Mouse (Mus musculus) heart, embryonic 12.5 days (tissue): Measurements from ENCODE around the gene Gm36028. TPM values are rescaled to one million over a fixed set of nuclear protein-coding genes. Genes with fewer than 3 reads are reported as not detected.

Experiments used
- ATAC-seq: fragments of 200-750 bp; cut with Nextera tagmentation; 2 replicates; pipeline ENCODE4 v1.8.0; 2017; ENCODE audit warnings: moderate TSS enrichment, moderate library complexity; ENCODE audit not compliant: insufficient number of reproducible peaks, low FRiP score
- H3K27ac ChIP-seq: fragments of 300-500 bp; sonication (generic); 2 replicates; pipeline ENCODE4 v1.5.1; 2016; ENCODE audit warnings: mild to moderate bottlenecking, moderate library complexity; ENCODE audit not compliant: poor library complexity, severe bottlenecking
- H3K27me3 ChIP-seq: fragments of 300-500 bp; sonication (generic); replicated peaks from 2 replicates; pipeline ENCODE4 v1.6.1; 2016; ENCODE audit warnings: mild to moderate bottlenecking, moderate library complexity
- H3K36me3 ChIP-seq: fragments of 300-500 bp; sonication (generic); 2 replicates; pipeline ENCODE4 v1.6.1; 2016; ENCODE audit warnings: mild to moderate bottlenecking, moderate library complexity
- H3K4me1 ChIP-seq: fragments of 300-500 bp; sonication (generic); replicated peaks from 2 replicates; pipeline ENCODE4 v1.6.1; 2016; ENCODE audit warnings: mild to moderate bottlenecking
- H3K4me2 ChIP-seq: fragments of 300-500 bp; sonication (generic); 2 replicates; pipeline ENCODE4 v1.6.1; 2016; ENCODE audit warnings: mild to moderate bottlenecking, moderate library complexity
- H3K4me3 ChIP-seq: fragments of 300-500 bp; sonication (generic); 2 replicates; pipeline ENCODE4 v1.5.1; 2016; ENCODE audit warnings: mild to moderate bottlenecking
- H3K9ac ChIP-seq: fragments of 300-500 bp; sonication (generic); 2 replicates; pipeline ENCODE4 v1.6.1; 2016; ENCODE audit warnings: mild to moderate bottlenecking, moderate library complexity
- H3K9me3 ChIP-seq: fragments of 300-500 bp; sonication (generic); replicated peaks from 2 replicates; pipeline ENCODE4 v1.6.1; 2016; ENCODE audit warnings: mild to moderate bottlenecking, moderate library complexity
- WGBS: fragments of 180-500 bp; shearing (Covaris S2); methylation state at CpG from one replicate; pipeline ENCODE4 v1.1.7; 2016; 5-methylcytosine and 5-hydroxymethylcytosine counted together
- polyA plus RNA-seq: library from polyadenylated mRNA; unstranded; fragments of >200 nt; fragmentation: Nextera tagmentation; extraction: Ambion mirVana; gene quantifications from 2 replicates; pipeline ENCODE4 v1.2.1, GENCODE M21; 2016

Gm36028 gene
- 0.51 and 0.89 TPM in 2 replicates for polyA plus RNA-seq

GRCm38 (mm10) chr16:37861029-37861428 lies at the start of gene Gm36028:
Gene Gm36028 (minus strand): TSS chr16:37861146.
- Histone ChIP-seq H3K9ac (no peak within 1 kb of the TSS), H3K9me3 (0 out of 2 replicates have a peak, but pooled peaks cover 5% of the 10 kb centered on the region), H3K27me3 (no peaks in the 10 kb centered on the region), H3K4me1 (peaks cover 13% of the 10 kb centered on the region), H3K36me3 (no peaks in the 10 kb centered on the region), H3K27ac (no peak within 1 kb of the TSS), H3K4me3 (no peak within 1 kb of the TSS), H3K4me2 (no peak within 1 kb of the TSS)
- WGBS: 32% methylated on average over 7 of the region's 7 CpGs
- ATAC-seq: no peak

DNA sequence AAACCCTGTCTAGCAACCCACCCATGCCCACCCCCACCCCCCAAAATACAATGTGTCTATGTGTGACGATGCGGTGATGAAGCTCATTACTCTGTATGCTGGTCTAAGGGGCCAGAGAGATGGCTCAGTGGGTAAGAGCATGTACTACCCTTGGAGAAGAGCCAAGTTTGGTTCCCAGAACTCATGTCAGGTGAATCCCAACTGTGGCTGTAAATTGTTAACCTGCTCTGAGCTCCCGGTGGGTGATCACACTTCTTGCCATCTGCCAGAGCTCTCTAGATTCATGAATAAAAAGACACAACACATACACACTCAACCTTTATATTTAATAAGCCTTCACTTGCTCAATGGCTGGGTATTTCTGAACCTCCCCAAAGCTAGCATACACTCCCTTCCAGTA lies 45.5 kb upstream of the Gm36028 start:
- Histone ChIP-seq H3K4me1 (peaks cover under 1% of the 10 kb centered on the region; the same call in 1 of the 2 replicates), H3K4me2 (no peak overlapping the region), H3K36me3 (no peaks in the 10 kb centered on the region), H3K9ac (no peak overlapping the region), H3K27ac (no peak overlapping the region), H3K4me3 (no peak overlapping the region), H3K9me3 (0 out of 2 replicates have a peak, but pooled peaks cover 5% of the 10 kb centered on the region), H3K27me3 (0 out of 2 replicates have a peak, but pooled peaks cover 4% of the 10 kb centered on the region)
- no peak for ATAC-seq
- 88% methylated on average over 3 of the region's 3 CpGs for WGBS

DNA sequence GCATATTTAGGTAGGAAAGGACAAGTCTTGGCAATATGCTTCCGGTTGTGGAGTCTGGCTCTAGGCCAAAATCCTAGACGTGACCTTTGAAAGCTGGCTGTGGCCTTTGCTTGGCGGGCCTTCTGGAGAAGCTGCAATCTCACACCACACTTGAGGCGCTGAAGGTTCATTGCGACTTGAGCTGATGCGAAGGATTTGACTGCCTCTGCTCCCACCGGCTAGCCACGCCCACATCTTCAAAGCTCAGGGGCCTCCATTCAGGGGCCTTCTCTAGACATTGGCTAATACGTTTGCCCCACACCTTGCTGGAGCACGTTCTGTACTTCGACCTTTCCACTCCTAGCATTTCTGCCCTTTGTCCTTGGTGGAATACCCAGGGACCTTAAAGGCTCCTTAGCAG lies 40.4 kb upstream of the Gm36028 start:
- Histone ChIP-seq H3K9me3 (0 out of 2 replicates have a peak, but pooled peaks cover 5% of the 10 kb centered on the region), H3K9ac (no peak overlapping the region), H3K27ac (no peak overlapping the region), H3K27me3 (no peaks in the 10 kb centered on the region), H3K36me3 (no peaks in the 10 kb centered on the region), H3K4me2 (no peak overlapping the region), H3K4me1 (peaks cover 11% of the 10 kb centered on the region), H3K4me3 (no peak overlapping the region)
- WGBS: 44% methylated on average over 11 of the region's 11 CpGs
- no peak for ATAC-seq

DNA sequence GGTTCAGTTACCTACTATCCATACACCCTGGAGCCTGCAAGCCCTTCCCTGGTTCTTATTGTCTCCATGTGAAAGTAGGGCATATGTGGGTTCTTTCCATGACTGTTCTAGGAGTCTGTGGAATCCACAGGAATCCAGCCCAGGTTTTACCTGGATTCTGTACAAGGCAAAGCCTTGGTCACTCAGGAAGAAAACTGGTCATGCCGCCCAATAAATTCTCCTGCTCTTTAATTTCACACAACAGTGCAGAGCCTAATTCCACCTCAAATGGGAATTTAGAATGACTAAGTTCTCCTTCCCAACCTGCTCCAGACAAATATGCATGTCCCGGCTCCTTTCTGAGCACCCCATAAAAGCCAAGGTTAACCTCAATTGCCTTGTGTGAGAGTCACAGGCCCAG lies 38.4 kb upstream of the Gm36028 start:
- no peaks in the 10 kb centered on the region for H3K27me3 ChIP-seq
- H3K9me3 ChIP-seq: no peaks in the 10 kb centered on the region
- no peak for ATAC-seq
- H3K27ac ChIP-seq: no peak overlapping the region
- peaks cover 19% of the 10 kb centered on the region for H3K4me1 ChIP-seq
- H3K4me2 ChIP-seq: no peak overlapping the region
- 47% methylated on average over 2 of the region's 2 CpGs for WGBS
- H3K36me3 ChIP-seq: no peaks in the 10 kb centered on the region
- H3K4me3 ChIP-seq: no peak overlapping the region
- H3K9ac ChIP-seq: no peak overlapping the region

GRCm38 (mm10) chr16:37898790-37899189 lies 37.8 kb upstream of the Gm36028 start:
- no peak overlapping the region for H3K4me2 ChIP-seq
- H3K4me3 ChIP-seq: no peak overlapping the region
- no peaks in the 10 kb centered on the region for H3K36me3 ChIP-seq
- no peaks in the 10 kb centered on the region for H3K27me3 ChIP-seq
- H3K27ac ChIP-seq: no peak overlapping the region
- no peaks in the 10 kb centered on the region for H3K9me3 ChIP-seq
- no peak overlapping the region for H3K9ac ChIP-seq
- peaks cover 24% of the 10 kb centered on the region for H3K4me1 ChIP-seq
- 83% methylated on average over 5 of the region's 5 CpGs for WGBS
- ATAC-seq: no peak

GRCm38 (mm10) chr16:37893942-37894341 lies 33.0 kb upstream of the Gm36028 start:
- 7% methylated on average over 2 of the region's 2 CpGs for WGBS
- no peaks in the 10 kb centered on the region for H3K9me3 ChIP-seq
- 0 out of 2 replicates have a peak, but pooled peaks cover 4% of the 10 kb centered on the region for H3K36me3 ChIP-seq
- peaks cover 39% of the 10 kb centered on the region for H3K4me1 ChIP-seq
- H3K4me2 ChIP-seq: peak overlapping the region; percentile 22
- no peak overlapping the region for H3K9ac ChIP-seq
- no peaks in the 10 kb centered on the region for H3K27me3 ChIP-seq
- no peak overlapping the region for H3K4me3 ChIP-seq
- ATAC-seq: peak; percentile 88
- peak overlapping the region; percentile 95 for H3K27ac ChIP-seq

DNA sequence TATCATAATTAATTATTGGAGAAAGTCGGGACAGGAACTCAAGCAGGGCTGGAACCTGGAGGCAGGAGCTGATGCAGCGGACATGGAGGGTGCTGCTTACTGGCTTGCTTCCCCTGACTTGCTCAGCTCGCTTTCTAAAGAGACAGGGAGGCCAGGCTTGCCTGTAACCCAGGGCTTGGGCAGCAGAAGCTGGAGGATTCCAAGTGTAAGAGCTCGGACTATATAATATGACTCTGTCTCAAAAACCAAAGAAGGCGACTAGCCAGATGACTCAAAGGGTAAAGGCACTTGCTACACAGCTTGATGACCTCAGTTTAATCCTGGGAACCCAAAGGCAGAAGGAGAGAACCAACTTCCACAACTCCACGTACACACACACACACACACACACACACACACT lies 32.4 kb upstream of the Gm36028 start:
- H3K27me3 ChIP-seq: no peaks in the 10 kb centered on the region
- 31% methylated on average over 6 of the region's 6 CpGs for WGBS
- 0 out of 2 replicates have a peak, but pooled peaks have one; percentile 15 for ATAC-seq
- peak overlapping the region; percentile 22 for H3K4me2 ChIP-seq
- peak overlapping the region; percentile 95 for H3K27ac ChIP-seq
- 0 out of 2 replicates have a peak, but pooled peaks cover 7% of the 10 kb centered on the region for H3K36me3 ChIP-seq
- 0 out of 2 replicates have a peak overlapping the region, but pooled peaks have one; percentile 22 for H3K9ac ChIP-seq
- H3K4me1 ChIP-seq: peaks cover 39% of the 10 kb centered on the region
- H3K9me3 ChIP-seq: no peaks in the 10 kb centered on the region
- no peak overlapping the region for H3K4me3 ChIP-seq

DNA sequence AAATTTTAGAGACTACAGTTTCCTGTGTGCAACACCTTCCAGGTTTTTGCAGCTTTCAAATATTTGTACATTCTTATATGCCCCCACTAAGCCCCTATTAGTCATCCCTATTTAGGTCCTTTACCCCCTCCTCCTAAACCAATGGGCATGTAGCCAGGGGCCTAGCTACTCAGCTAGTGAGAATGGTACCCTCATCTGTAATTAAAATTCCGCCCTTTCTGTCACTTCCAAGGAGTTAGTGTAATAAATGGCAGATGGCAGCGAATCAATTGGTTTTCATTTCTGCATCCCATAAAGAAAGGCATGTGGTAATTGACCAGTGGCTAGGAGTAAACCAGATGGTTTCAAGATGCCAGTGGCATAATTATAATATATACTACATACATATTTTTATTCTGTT lies 31.7 kb upstream of the Gm36028 start:
- no peak for ATAC-seq
- H3K27me3 ChIP-seq: no peaks in the 10 kb centered on the region
- WGBS: 78% methylated on average over 2 of the region's 2 CpGs

GRCm38 (mm10) chr16:37888986-37889385 lies 28.0 kb upstream of the Gm36028 start:
- Histone ChIP-seq H3K4me2 (no peak overlapping the region), H3K27me3 (no peaks in the 10 kb centered on the region), H3K4me1 (peaks cover 20% of the 10 kb centered on the region), H3K9me3 (no peaks in the 10 kb centered on the region), H3K9ac (no peak overlapping the region), H3K27ac (no peak overlapping the region), H3K36me3 (peaks cover 11% of the 10 kb centered on the region), H3K4me3 (no peak overlapping the region)
- ATAC-seq: no peak
- 91% methylated on average over 3 of the region's 3 CpGs for WGBS

More for the DNA sequence above, 31.7 kb upstream of the Gm36028 start:
- Histone ChIP-seq H3K4me2 (no peak overlapping the region), H3K4me1 (peaks cover 35% of the 10 kb centered on the region), H3K27ac (peak overlapping the region; percentile 95), H3K4me3 (no peak overlapping the region), H3K36me3 (0 out of 2 replicates have a peak, but pooled peaks cover 7% of the 10 kb centered on the region), H3K9me3 (no peaks in the 10 kb centered on the region), H3K9ac (no peak overlapping the region)

DNA sequence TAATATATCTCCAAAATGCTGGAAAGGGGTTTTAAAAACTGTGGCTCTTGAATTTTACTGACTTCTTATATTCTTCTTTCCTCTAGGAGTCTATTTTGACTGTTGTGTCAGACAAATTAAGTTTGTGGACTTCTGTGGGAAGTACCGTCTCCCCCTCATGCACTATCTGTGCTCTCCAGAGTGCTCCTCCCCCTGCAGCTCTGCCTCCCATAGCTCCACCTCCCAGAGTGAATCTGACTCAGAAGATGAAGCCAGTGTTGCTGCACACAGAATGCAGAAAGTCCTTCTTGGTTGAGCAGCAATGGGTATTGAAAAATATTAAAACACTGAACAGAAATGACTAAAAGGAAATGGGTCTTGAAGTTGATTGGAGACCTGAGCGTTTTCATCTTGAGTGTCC lies 20.2 kb upstream of the Gm36028 start:
- ATAC-seq: no peak
- WGBS: 56% methylated on average over 2 of the region's 2 CpGs
- Histone ChIP-seq H3K9me3 (no peaks in the 10 kb centered on the region), H3K27me3 (no peaks in the 10 kb centered on the region), H3K36me3 (peaks cover 61% of the 10 kb centered on the region), H3K27ac (no peak overlapping the region), H3K9ac (no peak overlapping the region), H3K4me3 (no peak overlapping the region), H3K4me1 (peaks cover 12% of the 10 kb centered on the region), H3K4me2 (no peak overlapping the region)

DNA sequence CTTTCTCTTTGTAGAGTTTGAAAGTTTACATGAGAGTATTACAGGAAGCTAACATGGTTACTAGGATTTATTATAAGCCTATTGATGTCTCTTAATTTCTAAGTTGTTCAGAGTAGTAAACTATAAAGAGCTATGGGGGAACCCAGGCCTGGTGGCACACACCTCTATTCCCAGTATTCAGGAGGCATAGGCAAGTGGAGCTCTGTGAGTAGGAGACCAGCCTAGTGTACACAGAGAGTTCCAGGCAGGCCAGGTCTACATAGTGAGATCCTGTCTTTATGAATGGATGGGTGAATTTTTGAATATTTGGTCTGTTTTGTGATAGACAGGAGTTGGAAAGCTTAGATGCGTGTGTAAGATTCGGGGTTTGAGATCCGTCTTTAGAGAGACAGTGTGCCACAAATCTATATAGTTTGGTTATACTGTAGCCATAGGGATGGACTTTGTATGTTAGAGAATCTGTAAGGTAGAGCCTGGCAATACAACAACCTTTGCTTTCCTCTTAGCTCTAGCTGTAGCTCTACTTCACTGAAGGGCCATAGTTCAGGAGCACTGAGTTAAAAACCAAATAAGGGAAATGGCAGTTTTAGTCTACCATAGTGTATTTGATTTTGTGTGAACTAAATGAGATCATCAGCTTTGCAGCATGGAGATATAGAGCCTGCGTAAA lies 18.9 kb upstream of the Gm36028 start:
- Histone ChIP-seq H3K27me3 (no peaks in the 10 kb centered on the region), H3K9me3 (no peaks in the 10 kb centered on the region), H3K4me2 (no peak overlapping the region), H3K9ac (no peak overlapping the region), H3K36me3 (peaks cover 61% of the 10 kb centered on the region), H3K27ac (no peak overlapping the region), H3K4me1 (peaks cover 13% of the 10 kb centered on the region), H3K4me3 (no peak overlapping the region)
- 91% methylated on average over 4 of the region's 4 CpGs for WGBS
- ATAC-seq: no peak
